Mouse (Mus musculus): ENCODE measurements around the gene Fam84a.

Fam84a gene

GRCm38 (mm10) chr12:14151921-14152320 is at the start of gene Fam84a:
Gene Fam84a (minus strand): TSS chr12:14152054.
- no peak for DNase-seq (ENCODE audit: low read depth, low spot score)
- Histone ChIP-seq H3K36me3 (ENCODE audit: control insufficient read depth, insufficient read depth, low read length, poor library complexity, severe bottlenecking) (no peaks in the 10 kb centered on the region), H3K27me3 (ENCODE audit: control insufficient read depth, insufficient read depth, low read length, poor library complexity, severe bottlenecking) (no peaks in the 10 kb centered on the region)

- DNase-seq (ENCODE audit: low read depth, low spot score): no peak
- Histone ChIP-seq H3K27me3 (ENCODE audit: control insufficient read depth, insufficient read depth, low read length, poor library complexity, severe bottlenecking) (no peaks in the 10 kb centered on the region), H3K36me3 (ENCODE audit: control insufficient read depth, insufficient read depth, low read length, poor library complexity, severe bottlenecking) (no peaks in the 10 kb centered on the region)
These were observed 43.6 kb upstream of the Fam84a start for GRCm38 (mm10) chr12:14195479-14195878.

GRCm38 (mm10) chr12:14186689-14187195 is 34.9 kb upstream of the Fam84a start:
- no peaks in the 10 kb centered on the region for H3K27me3 ChIP-seq (ENCODE audit: control insufficient read depth, insufficient read depth, low read length, poor library complexity, severe bottlenecking)
- DNase-seq (ENCODE audit: low read depth, low spot score): no peak
- H3K36me3 ChIP-seq (ENCODE audit: control insufficient read depth, insufficient read depth, low read length, poor library complexity, severe bottlenecking): no peaks in the 10 kb centered on the region

- no peaks in the 10 kb centered on the region for H3K36me3 ChIP-seq (ENCODE audit: control insufficient read depth, insufficient read depth, low read length, poor library complexity, severe bottlenecking)
- DNase-seq (ENCODE audit: low read depth, low spot score): no peak
- no peaks in the 10 kb centered on the region for H3K27me3 ChIP-seq (ENCODE audit: control insufficient read depth, insufficient read depth, low read length, poor library complexity, severe bottlenecking)
These were observed 13.9 kb upstream of the Fam84a start for GRCm38 (mm10) chr12:14165713-14166112.

- H3K36me3 ChIP-seq (ENCODE audit: control insufficient read depth, insufficient read depth, low read length, poor library complexity, severe bottlenecking): no peaks in the 10 kb centered on the region
- DNase-seq (ENCODE audit: low read depth, low spot score): no peak
- H3K27me3 ChIP-seq (ENCODE audit: control insufficient read depth, insufficient read depth, low read length, poor library complexity, severe bottlenecking): no peaks in the 10 kb centered on the region
These were observed 13.1 kb upstream of the Fam84a start for GRCm38 (mm10) chr12:14164936-14165335.

- no peak for DNase-seq (ENCODE audit: low read depth, low spot score)
- Histone ChIP-seq H3K36me3 (ENCODE audit: control insufficient read depth, insufficient read depth, low read length, poor library complexity, severe bottlenecking) (no peaks in the 10 kb centered on the region), H3K27me3 (ENCODE audit: control insufficient read depth, insufficient read depth, low read length, poor library complexity, severe bottlenecking) (no peaks in the 10 kb centered on the region)
These were observed 572 bp upstream of the Fam84a start for GRCm38 (mm10) chr12:14152426-14152825.

GRCm38 (mm10) chr12:14150936-14151631 is 770 bp downstream of the Fam84a start:
- Histone ChIP-seq H3K27me3 (ENCODE audit: control insufficient read depth, insufficient read depth, low read length, poor library complexity, severe bottlenecking) (no peaks in the 10 kb centered on the region), H3K36me3 (ENCODE audit: control insufficient read depth, insufficient read depth, low read length, poor library complexity, severe bottlenecking) (no peaks in the 10 kb centered on the region)
- DNase-seq (ENCODE audit: low read depth, low spot score): no peak

GRCm38 (mm10) chr12:14150568-14150909 is 1.3 kb downstream of the Fam84a start:
- no peaks in the 10 kb centered on the region for H3K27me3 ChIP-seq (ENCODE audit: control insufficient read depth, insufficient read depth, low read length, poor library complexity, severe bottlenecking)
- H3K36me3 ChIP-seq (ENCODE audit: control insufficient read depth, insufficient read depth, low read length, poor library complexity, severe bottlenecking): no peaks in the 10 kb centered on the region
- DNase-seq (ENCODE audit: low read depth, low spot score): no peak

- no peak for DNase-seq (ENCODE audit: low read depth, low spot score)
- Histone ChIP-seq H3K36me3 (ENCODE audit: control insufficient read depth, insufficient read depth, low read length, poor library complexity, severe bottlenecking) (no peaks in the 10 kb centered on the region), H3K27me3 (ENCODE audit: control insufficient read depth, insufficient read depth, low read length, poor library complexity, severe bottlenecking) (no peaks in the 10 kb centered on the region)
These were observed 1.8 kb downstream of the Fam84a start for GRCm38 (mm10) chr12:14149843-14150567.

- DNase-seq (ENCODE audit: low read depth, low spot score): no peak
- Histone ChIP-seq H3K36me3 (ENCODE audit: control insufficient read depth, insufficient read depth, low read length, poor library complexity, severe bottlenecking) (no peaks in the 10 kb centered on the region), H3K27me3 (ENCODE audit: control insufficient read depth, insufficient read depth, low read length, poor library complexity, severe bottlenecking) (no peaks in the 10 kb centered on the region)
These were observed 2.6 kb downstream of the Fam84a start for GRCm38 (mm10) chr12:14149022-14149842.

- H3K36me3 ChIP-seq (ENCODE audit: control insufficient read depth, insufficient read depth, low read length, poor library complexity, severe bottlenecking): no peaks in the 10 kb centered on the region
These were observed 14.8 kb downstream of the Fam84a start for GRCm38 (mm10) chr12:14137046-14137445.

GRCm38 (mm10) chr12:14114730-14115129 is 37.1 kb downstream of the Fam84a start:
- no peaks in the 10 kb centered on the region for H3K36me3 ChIP-seq (ENCODE audit: control insufficient read depth, insufficient read depth, low read length, poor library complexity, severe bottlenecking)
- no peak for DNase-seq (ENCODE audit: low read depth, low spot score)
- H3K27me3 ChIP-seq (ENCODE audit: control insufficient read depth, insufficient read depth, low read length, poor library complexity, severe bottlenecking): no peaks in the 10 kb centered on the region

More at GRCm38 (mm10) chr12:14137046-14137445, 14.8 kb downstream of the Fam84a start:
- DNase-seq (ENCODE audit: low read depth, low spot score): no peak
- H3K27me3 ChIP-seq (ENCODE audit: control insufficient read depth, insufficient read depth, low read length, poor library complexity, severe bottlenecking): no peaks in the 10 kb centered on the region

- no peak for DNase-seq (ENCODE audit: low read depth, low spot score)
These were observed 54.9 kb downstream of the Fam84a start for GRCm38 (mm10) chr12:14096944-14097343.

More at GRCm38 (mm10) chr12:14096944-14097343, 54.9 kb downstream of the Fam84a start:
- Histone ChIP-seq H3K27me3 (ENCODE audit: control insufficient read depth, insufficient read depth, low read length, poor library complexity, severe bottlenecking) (no peaks in the 10 kb centered on the region), H3K36me3 (ENCODE audit: control insufficient read depth, insufficient read depth, low read length, poor library complexity, severe bottlenecking) (no peaks in the 10 kb centered on the region)
